Mouse (Mus musculus): Measurements from ENCODE around the gene 9530003J23Rik. TPM values are rescaled to one million over a fixed set of nuclear protein-coding genes. Genes with fewer than 3 reads are reported as not detected.
"Not testable (repeated sequence)": the region's sequence is repeated elsewhere in the genome, so short reads cannot be mapped to it uniquely, and the experiment has no call there.

9530003J23Rik gene
- total RNA-seq (2021), result not detected

DNA sequence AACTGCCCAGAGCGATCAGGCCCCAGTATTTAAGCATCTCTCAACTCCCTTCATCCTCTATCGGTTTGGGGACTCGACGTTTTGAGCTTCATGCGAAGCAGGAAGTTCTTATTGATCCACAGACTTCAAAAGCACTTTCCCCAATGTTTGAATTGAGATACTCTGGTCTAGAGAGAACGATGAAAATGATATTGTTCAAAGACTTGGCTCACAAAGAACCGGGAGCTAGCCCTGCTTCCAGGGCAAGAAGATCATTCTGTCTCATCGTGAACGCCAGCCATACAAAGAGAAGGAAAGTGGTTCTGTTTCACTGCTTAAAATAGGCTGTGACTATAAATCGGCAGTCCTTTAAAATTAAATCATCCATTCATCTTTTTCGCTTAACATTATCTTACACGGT, at the start of gene 9530003J23Rik:
TSS of gene 9530003J23Rik (minus strand) at position 101 of the 400 bp plus-strand sequence.
- no peak for DNase-seq (ENCODE audit: low spot score in 2 of 2)
- intact Hi-C loops (cut with DNase I), result no loop called here

DNA sequence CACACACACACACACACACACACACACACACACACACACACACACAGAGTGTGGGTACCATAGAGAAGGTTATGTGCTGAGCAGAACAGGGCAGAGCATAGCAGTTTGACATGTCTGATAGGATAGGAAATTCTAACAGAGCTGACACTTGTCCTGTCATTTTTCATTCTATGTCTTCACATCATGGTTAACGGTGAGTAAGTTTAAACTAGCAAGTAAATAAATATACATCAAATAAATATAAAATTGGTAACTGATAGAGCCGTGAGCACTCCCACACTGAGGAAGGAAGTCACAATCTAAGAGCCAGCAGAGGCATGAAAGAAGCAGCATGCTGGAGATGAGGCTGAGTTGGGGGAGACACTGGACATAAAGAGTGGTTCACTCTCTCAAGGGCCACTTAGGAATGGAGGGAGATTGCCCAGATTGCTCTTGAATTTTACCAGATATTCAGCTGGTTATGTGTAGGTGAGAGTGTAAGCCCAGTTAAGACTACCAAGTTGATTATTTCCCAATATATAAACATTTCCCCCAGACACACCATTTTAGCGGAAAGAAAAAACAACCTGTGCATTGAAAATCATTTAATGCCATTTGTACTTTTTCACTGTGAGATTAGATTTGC, 48.8 kb upstream of the 9530003J23Rik start:
- intact Hi-C loops (cut with DNase I), result no loop called here
- no peak for DNase-seq (ENCODE audit: low spot score in 2 of 2)

DNA sequence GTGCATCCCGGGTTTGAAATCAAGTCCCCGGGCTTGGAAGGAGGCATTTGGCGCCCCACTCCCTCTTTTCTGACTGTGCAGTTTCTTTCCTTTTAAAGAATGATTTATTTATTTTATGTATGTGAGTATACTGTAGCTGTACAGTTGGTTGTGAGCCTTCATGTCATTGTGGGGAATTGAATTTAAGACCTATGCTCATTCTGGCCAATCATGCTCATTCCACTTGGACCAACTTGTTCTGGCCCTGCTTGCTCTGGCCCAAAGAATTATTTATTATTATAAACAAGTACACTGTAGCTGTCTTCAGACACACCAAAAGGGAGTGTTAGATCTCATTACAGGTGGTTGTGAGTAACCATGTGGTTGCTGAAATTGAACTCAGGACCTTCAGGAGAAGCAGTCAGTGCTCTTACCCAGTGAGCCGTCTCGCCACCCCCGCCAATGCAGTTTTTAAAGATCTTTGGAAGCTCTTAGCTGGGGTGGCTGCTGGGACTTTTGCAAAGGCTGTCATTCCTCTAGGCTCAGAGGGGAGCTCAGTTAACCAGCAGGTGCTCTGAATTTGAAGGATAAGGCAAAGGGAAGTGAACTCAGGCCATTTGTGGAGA, 48.0 kb upstream of the 9530003J23Rik start:
- intact Hi-C loops (cut with DNase I), result no loop called here
- no peak for DNase-seq (ENCODE audit: low spot score in 2 of 2)

DNA sequence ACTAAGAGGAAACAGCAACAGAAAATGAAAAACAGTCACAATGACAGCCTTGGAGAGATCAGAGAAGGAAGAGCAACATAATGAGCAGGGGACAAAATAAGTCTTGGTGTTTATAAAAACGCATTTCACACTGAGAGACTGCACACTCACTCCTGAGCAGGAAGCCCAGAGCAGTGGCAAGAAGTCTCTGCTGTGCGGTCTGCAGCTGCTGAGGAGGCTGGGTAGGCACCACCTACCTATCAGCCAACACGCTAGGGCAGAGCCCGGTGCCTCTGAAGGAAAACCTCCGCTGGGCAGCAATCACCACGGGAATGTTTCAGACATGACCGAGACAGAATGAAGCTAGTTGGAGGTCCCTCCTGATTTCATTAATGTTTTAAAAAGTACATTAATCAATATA, 47.1 kb upstream of the 9530003J23Rik start:
- intact Hi-C loops (cut with DNase I); DNase-seq (ENCODE audit: low spot score in 2 of 2): not testable (repeated sequence)

DNA sequence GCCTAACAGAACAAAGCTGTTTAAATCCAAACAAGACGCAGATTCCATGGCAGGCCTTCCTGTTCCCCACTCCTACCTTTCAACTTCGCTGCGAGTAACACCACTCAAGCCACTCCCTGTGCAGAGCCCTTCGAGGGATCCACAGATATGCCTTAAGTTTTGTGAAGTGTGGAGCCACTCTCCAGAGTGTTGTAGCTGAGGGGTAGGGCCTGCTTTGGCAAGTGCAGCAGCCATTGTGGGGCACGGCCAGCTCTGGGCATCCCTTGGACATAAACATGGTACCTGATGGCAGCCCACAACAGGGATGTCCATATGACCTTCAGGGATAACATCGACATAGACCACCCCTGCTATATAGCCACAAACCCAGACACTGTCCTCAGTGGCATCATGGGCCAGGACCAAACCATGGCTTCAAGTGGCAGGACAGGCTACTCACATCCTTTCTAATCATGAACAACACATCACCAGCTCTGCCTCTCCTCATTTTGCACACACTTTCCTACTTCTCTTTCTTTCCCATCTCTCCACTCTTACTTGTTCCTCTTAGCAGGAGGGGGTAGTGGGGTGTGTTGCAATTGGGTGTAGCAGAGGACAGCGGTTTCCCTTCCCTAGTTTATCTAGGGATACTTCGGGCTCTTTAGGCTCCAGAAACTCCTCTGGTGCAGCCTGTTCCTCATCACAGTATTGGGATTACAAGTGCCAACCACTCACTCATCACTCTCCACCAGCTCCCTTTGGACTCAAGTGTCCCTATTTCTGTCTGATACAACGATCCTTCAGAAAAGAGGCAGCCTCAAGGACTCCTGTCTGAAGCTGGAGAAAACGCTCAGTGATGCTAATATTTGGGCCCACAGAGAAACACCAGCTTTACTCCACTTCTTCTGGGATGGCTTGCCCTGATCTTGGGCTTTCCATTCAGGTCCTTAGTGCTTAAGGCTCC, 46.3 kb upstream of the 9530003J23Rik start:
- intact Hi-C loops (cut with DNase I), result no loop called here

DNA sequence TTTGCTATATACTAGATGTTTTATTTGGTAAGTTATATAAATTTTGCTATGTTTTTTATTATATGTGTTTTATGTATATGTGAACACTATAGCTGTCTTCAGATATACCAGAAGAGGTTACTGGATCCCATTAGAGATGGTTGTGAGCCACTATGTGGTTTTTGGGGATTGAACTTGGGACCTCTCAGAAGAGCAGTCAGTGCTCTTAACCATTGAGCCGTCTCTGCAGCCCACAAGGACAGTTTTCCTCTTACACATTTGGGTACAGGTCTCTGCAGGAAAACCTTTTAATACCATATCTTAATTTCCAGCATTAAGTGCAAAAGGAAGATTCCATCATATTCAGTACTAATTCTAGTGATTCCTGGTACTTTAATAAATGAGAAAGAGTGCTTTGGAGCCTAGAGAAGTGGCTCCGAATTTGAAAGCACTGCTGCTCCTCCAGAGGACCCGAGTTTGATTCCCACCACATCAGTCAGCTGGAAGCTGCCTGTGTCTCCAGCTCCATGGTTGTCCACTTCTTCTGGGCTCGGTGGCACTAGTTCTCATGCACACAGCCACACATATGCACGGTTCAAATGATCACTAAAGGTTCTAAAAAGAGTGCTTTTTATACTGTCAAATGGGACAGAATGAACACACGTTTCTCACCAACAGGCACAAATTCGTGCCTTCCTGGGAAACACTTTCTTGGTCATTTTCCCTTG, 45.5 kb upstream of the 9530003J23Rik start:
- intact Hi-C loops (cut with DNase I), result no loop called here
- no peak for DNase-seq (ENCODE audit: low spot score in 2 of 2)

More for the DNA sequence above, 46.3 kb upstream of the 9530003J23Rik start:
- no peak for DNase-seq (ENCODE audit: low spot score in 2 of 2)

DNA sequence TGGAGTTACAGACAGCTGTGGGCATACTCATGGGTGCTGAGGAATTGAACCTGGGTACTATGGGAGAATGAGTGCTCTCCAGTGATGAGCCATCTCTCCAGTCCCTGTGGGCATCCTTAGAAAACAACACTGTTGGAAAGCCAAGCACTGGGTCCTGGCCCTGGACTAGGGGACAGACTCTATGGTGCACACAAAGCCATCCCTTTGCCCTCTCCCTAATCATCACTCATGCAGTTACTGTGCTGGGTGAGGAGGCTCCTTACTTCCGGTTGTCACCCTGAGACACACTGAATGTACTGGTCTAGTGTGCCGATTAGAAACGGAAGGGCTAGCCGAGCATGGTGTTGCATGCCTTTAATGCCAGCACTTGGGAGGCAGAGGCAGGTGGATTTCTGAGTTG, 44.7 kb upstream of the 9530003J23Rik start:
- DNase-seq (ENCODE audit: low spot score in 2 of 2); intact Hi-C loops (cut with DNase I): not testable (repeated sequence)

DNA sequence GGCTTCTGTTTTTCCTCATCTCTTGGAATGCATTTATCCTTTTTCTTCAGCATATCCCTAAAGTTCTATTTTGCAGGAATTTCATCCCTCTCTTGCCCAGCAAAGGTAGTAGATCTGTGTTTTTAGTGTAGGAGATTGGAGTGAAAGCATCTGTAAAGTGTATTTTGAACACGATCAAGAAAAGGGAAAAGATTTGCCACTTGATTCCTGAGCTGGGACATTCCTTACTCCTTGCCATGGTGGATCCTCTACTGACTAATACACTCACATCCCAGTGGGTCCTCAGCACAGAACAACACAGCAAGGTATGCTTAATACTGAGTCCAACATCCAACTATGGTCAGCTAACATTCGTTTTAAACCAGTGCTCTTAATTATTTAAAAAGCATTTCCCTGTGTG, 44.0 kb upstream of the 9530003J23Rik start:
- intact Hi-C loops (cut with DNase I), result no loop called here
- DNase-seq (ENCODE audit: low spot score in 2 of 2), result no peak

DNA sequence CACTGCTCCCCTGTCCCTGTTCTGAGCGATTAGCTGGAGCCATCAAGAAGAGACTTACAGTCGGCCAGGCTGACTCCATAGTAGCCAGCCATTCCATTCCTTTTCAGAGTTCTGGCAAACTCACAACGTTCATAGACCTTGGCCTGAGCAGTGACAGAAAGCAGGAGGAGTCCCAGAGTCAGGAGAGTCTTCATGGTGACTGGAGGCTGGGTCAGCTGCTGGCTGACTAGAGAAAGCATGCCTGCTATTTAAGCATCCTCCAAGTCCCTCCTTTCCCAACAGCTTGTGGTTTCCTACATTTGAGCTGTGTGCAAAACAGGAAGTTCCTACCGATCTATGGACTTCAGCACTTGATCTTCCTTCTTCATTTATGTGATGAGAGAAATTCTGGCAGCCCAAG, 43.5 kb upstream of the 9530003J23Rik start, which contains the start of gene Lyz2:
TSS of gene Lyz2 (minus strand) at position 273 of the 400 bp plus-strand sequence.
- intact Hi-C loops (cut with DNase I), result no loop called here
- no peak for DNase-seq (ENCODE audit: low spot score in 2 of 2)

DNA sequence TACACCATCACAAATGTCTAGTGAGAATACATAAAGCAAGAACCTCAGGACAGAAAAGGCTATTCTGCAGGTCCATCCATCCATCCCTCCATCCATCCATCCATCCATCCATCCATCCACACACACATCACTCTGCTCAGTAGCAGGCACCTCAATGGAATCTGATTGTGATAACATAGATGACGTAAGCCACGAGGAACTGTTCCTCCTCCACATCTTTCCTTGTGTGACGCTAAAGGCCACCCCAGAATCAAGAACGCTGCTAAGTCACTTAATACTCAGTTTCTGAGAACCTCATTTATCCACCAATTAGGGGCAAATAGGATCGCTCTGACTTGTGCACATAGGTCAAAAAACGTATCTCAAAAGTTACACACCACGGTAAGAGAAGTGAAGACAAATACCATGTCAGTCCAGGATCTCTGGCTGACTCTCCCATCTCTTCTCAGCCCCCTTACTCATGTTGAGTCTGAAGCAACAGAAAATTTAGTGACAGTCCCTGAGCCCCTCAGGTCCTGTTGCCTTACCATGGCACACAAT, 42.9 kb upstream of the 9530003J23Rik start:
- DNase-seq (ENCODE audit: low spot score in 2 of 2), result no peak
- intact Hi-C loops (cut with DNase I), result no loop called here

DNA sequence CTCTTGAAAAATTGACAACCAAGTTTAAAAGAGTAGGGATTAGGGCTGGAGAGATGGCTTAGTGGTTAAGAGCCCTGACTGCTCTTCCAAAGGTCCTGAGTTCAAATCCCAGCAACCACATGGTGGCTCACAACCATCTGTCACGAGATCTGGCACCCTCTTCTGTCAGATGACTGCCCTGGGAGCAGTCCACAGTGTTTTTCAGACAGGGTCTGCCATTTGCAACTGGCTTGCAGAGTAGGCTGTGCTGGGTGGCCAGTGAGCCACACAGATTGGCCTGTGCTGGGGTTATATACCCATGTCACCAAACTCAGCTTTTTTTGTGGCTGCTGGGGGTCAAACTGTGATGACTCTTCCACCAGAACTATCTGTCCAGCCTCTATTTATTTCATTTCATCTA, 41.5 kb upstream of the 9530003J23Rik start:
- no peak for DNase-seq (ENCODE audit: low spot score in 2 of 2)

DNA sequence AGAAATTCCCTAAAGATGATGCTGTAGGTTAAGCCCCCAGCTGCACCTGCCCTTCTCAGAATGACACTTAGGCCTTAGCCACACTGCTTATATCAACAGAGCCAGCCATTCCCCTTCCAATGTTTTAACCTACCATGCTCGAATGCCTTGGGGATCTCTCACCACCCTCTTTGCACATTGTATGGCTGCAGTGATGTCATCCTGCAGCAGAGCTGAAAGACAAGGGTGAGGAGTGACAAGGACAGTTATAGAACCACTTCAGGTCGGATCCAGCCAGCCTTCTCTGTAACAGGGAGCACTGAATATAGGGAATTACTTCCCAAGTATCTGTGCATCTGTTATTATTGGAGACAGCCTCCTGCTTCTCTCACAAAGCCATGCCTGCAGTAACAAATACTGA, 40.0 kb upstream of the 9530003J23Rik start:
- intact Hi-C loops (cut with DNase I); DNase-seq (ENCODE audit: low spot score in 2 of 2): not testable (repeated sequence)

More for the DNA sequence above, 41.5 kb upstream of the 9530003J23Rik start:
- intact Hi-C loops (cut with DNase I), result no loop called here

DNA sequence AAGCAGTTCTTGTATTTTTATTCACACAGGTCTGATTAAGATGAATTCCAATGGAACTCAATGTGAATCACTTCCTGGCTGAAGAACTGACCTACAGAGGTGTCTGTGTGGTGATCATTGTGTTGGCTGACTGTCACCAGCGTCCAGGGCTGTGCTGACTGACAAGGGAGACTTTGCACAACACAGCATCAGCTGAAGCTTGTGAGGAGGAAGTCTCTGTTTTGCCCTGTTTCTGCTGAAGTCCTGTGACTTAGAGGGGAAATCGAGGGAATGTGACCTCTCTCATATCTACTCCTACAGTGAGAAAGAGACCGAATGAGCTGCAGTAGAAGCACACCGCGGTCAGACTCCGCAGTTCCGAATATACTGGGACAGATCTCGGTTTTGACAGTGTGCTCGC, 39.3 kb upstream of the 9530003J23Rik start:
- intact Hi-C loops (cut with DNase I); DNase-seq (ENCODE audit: low spot score in 2 of 2): not testable (repeated sequence)

DNA sequence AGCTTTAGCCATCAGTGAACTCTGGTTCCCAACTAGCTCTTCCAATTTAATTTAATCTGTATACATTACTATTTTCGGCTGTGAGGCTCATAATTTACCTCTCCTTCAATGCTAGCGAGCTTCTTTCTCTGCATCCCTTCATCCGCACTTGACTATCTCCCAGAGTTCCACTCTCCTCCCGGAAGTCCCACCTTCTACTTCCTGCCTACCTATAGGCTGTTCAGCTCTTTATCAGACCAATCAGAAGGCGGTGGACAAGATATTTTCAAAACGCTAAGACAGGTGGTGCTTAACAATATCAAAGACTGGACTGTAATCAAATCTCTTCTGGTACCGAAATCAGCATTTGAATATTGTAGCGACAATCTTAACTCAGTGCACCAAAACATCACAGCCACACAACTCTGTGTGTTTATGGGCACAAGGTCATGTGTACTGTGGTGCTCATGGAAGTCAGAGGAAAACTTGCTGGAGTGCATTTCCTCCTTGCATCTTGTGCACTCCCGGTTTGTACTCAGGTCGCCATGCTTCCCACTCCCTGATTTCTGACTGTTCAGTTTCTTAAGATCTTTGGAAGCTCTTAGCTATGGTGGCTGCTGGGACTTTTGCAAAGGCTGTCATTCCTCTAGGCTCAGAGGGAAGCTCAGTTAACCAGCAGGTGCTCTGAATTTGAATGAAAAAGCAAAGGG, 37.3 kb upstream of the 9530003J23Rik start:
- intact Hi-C loops (cut with DNase I), result no loop called here

DNA sequence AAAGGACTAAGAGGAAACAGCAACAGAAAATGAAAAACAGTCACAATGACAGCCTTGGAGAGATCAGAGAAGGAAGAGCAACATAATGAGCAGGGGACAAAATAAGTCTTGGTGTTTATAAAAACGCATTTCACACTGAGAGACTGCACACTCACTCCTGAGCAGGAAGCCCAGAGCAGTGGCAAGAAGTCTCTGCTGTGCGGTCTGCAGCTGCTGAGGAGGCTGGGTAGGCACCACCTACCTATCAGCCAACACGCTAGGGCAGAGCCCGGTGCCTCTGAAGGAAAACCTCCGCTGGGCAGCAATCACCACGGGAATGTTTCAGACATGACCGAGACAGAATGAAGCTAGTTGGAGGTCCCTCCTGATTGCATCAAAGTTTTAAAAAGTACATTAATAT, 36.1 kb upstream of the 9530003J23Rik start:
- intact Hi-C loops (cut with DNase I); DNase-seq (ENCODE audit: low spot score in 2 of 2): not testable (repeated sequence)

More for the DNA sequence above, 37.3 kb upstream of the 9530003J23Rik start:
- no peak for DNase-seq (ENCODE audit: low spot score in 2 of 2)

DNA sequence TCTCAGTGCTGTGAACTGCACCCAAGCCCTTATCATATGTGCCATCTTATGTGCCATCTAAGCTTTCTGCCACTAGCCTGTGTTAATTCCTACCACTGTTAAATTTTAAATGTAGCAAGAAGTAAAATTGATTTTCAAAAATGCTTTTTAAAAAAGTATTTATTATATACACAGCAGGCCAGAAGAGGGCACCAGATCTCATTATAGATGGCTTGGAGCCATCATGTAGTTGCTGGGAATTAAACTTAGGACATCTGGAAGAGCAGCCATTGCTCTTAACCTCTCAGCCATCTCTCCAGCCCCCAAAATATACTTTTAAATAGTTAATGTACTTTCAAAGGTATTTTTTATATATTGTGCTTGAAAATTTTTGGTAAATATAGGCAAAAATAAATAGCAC, 33.5 kb upstream of the 9530003J23Rik start:
- intact Hi-C loops (cut with DNase I), result no loop called here
- DNase-seq (ENCODE audit: low spot score in 2 of 2), result no peak

DNA sequence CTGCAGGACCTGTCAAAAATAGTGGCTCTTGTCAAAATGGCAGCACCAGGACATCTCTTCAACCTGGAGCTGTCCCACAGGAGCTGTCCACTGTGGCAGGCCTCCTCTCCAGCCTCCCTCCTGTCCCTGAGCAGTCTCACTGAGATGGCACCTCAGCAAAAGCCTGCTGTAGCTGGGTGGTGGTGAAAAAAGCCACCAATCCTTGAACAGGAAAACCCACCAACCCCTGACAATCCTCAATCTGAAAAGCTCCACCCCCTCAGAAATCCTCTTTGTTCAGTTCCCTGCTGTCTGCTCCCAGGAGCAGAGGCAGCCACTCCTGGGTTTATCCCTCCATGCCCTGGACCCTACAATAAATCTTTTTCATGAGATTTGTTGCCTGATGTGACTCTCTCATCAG, 21.4 kb upstream of the 9530003J23Rik start:
- intact Hi-C loops (cut with DNase I), result no loop called here
- DNase-seq (ENCODE audit: low spot score in 2 of 2), result no peak

DNA sequence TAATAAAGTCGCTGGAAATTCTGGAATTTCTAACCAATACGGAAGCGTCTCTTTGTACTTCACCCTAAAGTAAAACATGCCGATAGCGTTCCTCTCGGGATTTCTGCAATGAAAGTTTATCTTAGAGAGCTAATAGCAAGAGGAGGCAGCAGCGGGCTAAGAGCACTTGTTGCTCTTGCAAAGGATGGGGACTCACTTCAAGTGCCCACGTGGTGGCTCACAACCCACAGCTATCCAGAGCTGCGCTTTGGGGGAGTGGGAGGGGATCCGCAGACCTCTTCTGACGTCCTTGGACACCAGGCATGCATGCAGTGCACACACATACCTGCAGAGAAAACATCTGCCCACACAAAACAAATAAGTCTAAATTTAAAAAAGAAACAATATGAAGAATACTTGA, 2.6 kb downstream of the 9530003J23Rik start:
- intact Hi-C loops (cut with DNase I), result no loop called here
- DNase-seq (ENCODE audit: low spot score in 2 of 2), result no peak

DNA sequence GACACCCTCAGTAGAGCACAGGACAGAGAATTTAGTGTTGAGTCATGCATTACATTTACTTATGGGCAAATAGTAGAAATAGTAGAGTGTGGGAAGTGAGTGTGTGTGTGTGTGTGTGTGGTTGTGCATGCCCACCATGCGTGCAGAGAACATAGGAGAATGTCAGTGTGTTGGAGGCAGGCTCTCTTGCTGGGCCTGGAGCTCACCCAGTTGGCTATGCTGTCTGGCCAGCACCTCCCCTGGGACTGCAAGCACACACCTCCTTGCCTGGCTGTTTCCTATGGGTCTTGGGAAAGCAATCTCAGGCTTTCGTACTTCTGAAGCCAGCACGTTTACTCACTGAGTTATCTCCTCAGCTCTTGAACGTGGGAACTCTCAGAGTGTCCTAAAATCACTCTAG, 3.7 kb downstream of the 9530003J23Rik start:
- intact Hi-C loops (cut with DNase I), result no loop called here
- no peak for DNase-seq (ENCODE audit: low spot score in 2 of 2)
